9 mouse cellular contexts compared by ENCODE assay signal in genomic region chr3:151293981-151294605, GRCm38 (mm10).
DNase-seq lines count a peak whose midpoint lies in the region; ATAC-seq and TF ChIP-seq lines count a peak whose summit lies in the region.
"Had no signal": no experiment of that assay in that cellular context is flagged by ENCODE, and none has a peak within 500 bp of the region (broad histone marks: within the 10 kb centered on the region; RNA-seq: fewer than 3 reads in every experiment).

No protein-coding gene starts in this region.

- no peak for TF ChIP-seq POLR2A in thymus, adult 2 months (IDR thresholded peaks at IDR 0.05; ENCODE audit: control insufficient read depth, extremely low read depth, insufficient read depth, low read length, poor library complexity)

- peaks cover 4% of the 10 kb centered on the region; the same call in 1 of the 2 replicates for H3K4me1 ChIP-seq in heart, embryonic 11.5 days (ENCODE audit: control insufficient read depth, insufficient read depth, low read length)
- no peaks in the 10 kb centered on the region for H3K4me1 ChIP-seq in kidney, embryonic 16.5 days (ENCODE audit: insufficient read depth, low read length)
- peaks cover 3% of the 10 kb centered on the region; the same call in 1 of the 2 replicates for H3K4me1 ChIP-seq in thymus, adult 2 months (replicated peaks; ENCODE audit: control insufficient read depth, insufficient read depth, low read length)
- H3K4me1 ChIP-seq: limb, embryonic 15.5 days had no signal

- no peaks in the 10 kb centered on the region for H3K9me3 ChIP-seq in heart, embryonic 11.5 days (replicated peaks; ENCODE audit: control insufficient read depth, low read length)
- H3K9me3 ChIP-seq in kidney, embryonic 16.5 days (ENCODE audit: low read length), result no peaks in the 10 kb centered on the region
- H3K9me3 ChIP-seq: limb, embryonic 15.5 days had no signal

- 46% methylated on average over 11 of the region's 11 CpGs for WGBS in heart, embryonic 11.5 days (ENCODE audit: insufficient replicate concordance)
- WGBS in kidney, embryonic 16.5 days, result 60% methylated on average over 11 of the region's 11 CpGs
- 3% methylated on average over 11 of the region's 11 CpGs for WGBS in macrophage (ENCODE audit: missing documents)
- 6% methylated on average over 11 of the region's 11 CpGs for WGBS in thymus, adult 2 months

- no peaks in the 10 kb centered on the region for H3K79me2 ChIP-seq in macrophage (ENCODE audit: inconsistent target)

- H3K27ac ChIP-seq in heart, embryonic 11.5 days (ENCODE audit: low read depth, low read length), result 0 out of 2 replicates have a peak overlapping the region, but pooled peaks have one; percentile 6
- no peak overlapping the region for H3K27ac ChIP-seq in kidney, embryonic 16.5 days (ENCODE audit: low read length)
- H3K27ac ChIP-seq in macrophage, result peak overlapping the region; percentile 57
- peak overlapping the region; percentile 47; the same call in 1 of the 2 replicates for H3K27ac ChIP-seq in thymus, adult 2 months (ENCODE audit: control insufficient read depth, insufficient read depth, low read length)
- H3K27ac ChIP-seq: limb, embryonic 15.5 days had no signal

- H3K9ac ChIP-seq in heart, embryonic 11.5 days (ENCODE audit: low read depth, low read length), result no peak overlapping the region
- H3K9ac ChIP-seq in kidney, embryonic 16.5 days (replicated peaks; ENCODE audit: low read length), result no peak overlapping the region
- H3K9ac ChIP-seq: limb, embryonic 15.5 days had no signal

- H3K36me3 ChIP-seq in heart, embryonic 11.5 days (ENCODE audit: control insufficient read depth, insufficient read depth, low read length), result no peaks in the 10 kb centered on the region
- no peaks in the 10 kb centered on the region for H3K36me3 ChIP-seq in kidney, embryonic 16.5 days (ENCODE audit: insufficient read depth, low read length)
- no peaks in the 10 kb centered on the region for H3K36me3 ChIP-seq in macrophage (ENCODE audit: inconsistent target)
- H3K36me3 ChIP-seq in thymus, adult 2 months (ENCODE audit: control insufficient read depth, insufficient read depth, low read length), result no peaks in the 10 kb centered on the region
- H3K36me3 ChIP-seq: limb, embryonic 15.5 days had no signal

- H3K4me3 ChIP-seq in heart, embryonic 11.5 days (ENCODE audit: low read depth, low read length), result no peak overlapping the region
- H3K4me3 ChIP-seq in kidney, embryonic 16.5 days (ENCODE audit: low read length), result no peak overlapping the region
- peak overlapping the region; percentile 24 for H3K4me3 ChIP-seq in macrophage (ENCODE audit: inconsistent target)
- H3K4me3 ChIP-seq in thymus, adult 2 months (ENCODE audit: control insufficient read depth, insufficient read depth, low read length), result peak overlapping the region; percentile 31; the same call in 1 of the 2 replicates
- H3K4me3 ChIP-seq: limb, embryonic 15.5 days had no signal

- 0 out of 2 replicates have a peak overlapping the region, but pooled peaks have one; percentile 6 for H3K4me2 ChIP-seq in heart, embryonic 11.5 days
- H3K4me2 ChIP-seq in kidney, embryonic 16.5 days (replicated peaks; ENCODE audit: low read depth, low read length), result no peak overlapping the region
- H3K4me2 ChIP-seq: limb, embryonic 15.5 days had no signal

- 0 out of 2 replicates have a peak, but pooled peaks have one; percentile 49 for ATAC-seq in heart, embryonic 11.5 days (replicated peaks; ENCODE audit: insufficient number of reproducible peaks, low FRiP score, low TSS enrichment)
- peak; percentile 81 for ATAC-seq in kidney, embryonic 16.5 days (ENCODE audit: low FRiP score, low TSS enrichment)

- DNase-seq in adrenal gland, postnatal 25 days, result peak; percentile 59
- DNase-seq in cerebellum, postnatal 25 days, result peak; percentile 71 to 87
- peak; percentile 20 for DNase-seq in thymus, adult 2 months
- DNase-seq in right cerebral cortex, adult 2 months (ENCODE audit: low spot score in 2 of 2), result no peak
- no peak for DNase-seq in spleen, postnatal 14 days (ENCODE audit: low spot score in 2 of 2)

- TF ChIP-seq CTCF in thymus, adult 2 months (IDR thresholded peaks at IDR 0.05; ENCODE audit: borderline replicate concordance, control insufficient read depth, extremely low read depth, insufficient read depth, low read length, poor library complexity), result no peak

- no peaks in the 10 kb centered on the region for H3K27me3 ChIP-seq in heart, embryonic 11.5 days (ENCODE audit: control insufficient read depth, insufficient read depth, low read length)
- no peaks in the 10 kb centered on the region for H3K27me3 ChIP-seq in kidney, embryonic 16.5 days (ENCODE audit: insufficient read depth, low read length)
- H3K27me3 ChIP-seq in thymus, adult 2 months (ENCODE audit: control insufficient read depth, insufficient read depth, low read length), result no peaks in the 10 kb centered on the region
- H3K27me3 ChIP-seq: limb, embryonic 15.5 days had no signal

Comparison
In these comparisons a context has a peak if more than half of its experiments do, and no peak if none do; other contexts are left out.
1. DNase-seq: peak in adrenal gland, postnatal 25 days (single experiment), cerebellum, postnatal 25 days (2 of 2) and thymus, adult 2 months (single experiment); none in right cerebral cortex, adult 2 months (0 of 2) and spleen, postnatal 14 days (0 of 2).
2. H3K4me3 ChIP-seq: peak in macrophage (single experiment) and thymus, adult 2 months (single experiment); none in heart, embryonic 11.5 days (single experiment) and kidney, embryonic 16.5 days (single experiment).